Mouse (Mus musculus) spleen, adult 2 months (tissue): ENCODE measurements around the gene Plxna4. TPM values are rescaled to one million over a fixed set of nuclear protein-coding genes. Genes with fewer than 3 reads are reported as not detected.
"Not testable (repeated sequence)": the region's sequence is repeated elsewhere in the genome, so short reads cannot be mapped to it uniquely, and the experiment has no call there.

Experiments
- DNase-seq, 2 experiments: peaks; one replicate each; pipeline versions ENCODE4 v3.0.0 to v3.0.0-alpha.2; 2012 to 2021; ENCODE audit warnings: low spot score in 2 of 2, low read depth in 1 of 2
- H3K27ac ChIP-seq: fragments of 200-500 bp; 2 replicates; pipeline ENCODE4 v1.5.1; 2012; ENCODE audit warnings: low read length, inconsistent platforms; ENCODE audit not compliant: insufficient read depth
- H3K27me3 ChIP-seq: fragments of 200-500 bp; 2 replicates; pipeline ENCODE4 v1.6.1; 2012; ENCODE audit warnings: mild to moderate bottlenecking, moderate library complexity, low read length, inconsistent platforms; ENCODE audit not compliant: control insufficient read depth, insufficient read depth
- H3K36me3 ChIP-seq: fragments of 200-500 bp; 2 replicates; pipeline ENCODE4 v1.6.1; 2012; ENCODE audit warnings: mild to moderate bottlenecking, low read length, inconsistent platforms; ENCODE audit not compliant: control insufficient read depth, insufficient read depth
- H3K4me1 ChIP-seq: fragments of 200-500 bp; 2 replicates; pipeline ENCODE4 v1.6.1; 2011; ENCODE audit warnings: inconsistent platforms; ENCODE audit not compliant: control insufficient read depth, insufficient read depth, insufficient read length
- H3K4me3 ChIP-seq: fragments of 200-500 bp; 2 replicates; pipeline ENCODE4 v1.5.1; 2011; ENCODE audit warnings: mild to moderate bottlenecking, inconsistent platforms; ENCODE audit not compliant: insufficient read depth, insufficient read length; ENCODE audit errors: extremely low read depth
- CTCF ChIP-seq: fragments of 200-500 bp; IDR thresholded peaks from 2 replicates; pipeline ENCODE4 v1.5.1; 2011; ENCODE audit warnings: mild to moderate bottlenecking, inconsistent platforms; ENCODE audit not compliant: insufficient read depth, insufficient read length, insufficient replicate concordance; ENCODE audit errors: extremely low read depth
- POLR2A ChIP-seq: fragments of 200-500 bp; IDR thresholded peaks from 2 replicates; pipeline ENCODE4 v1.6.1; 2011; ENCODE audit warnings: low read depth, low read length, inconsistent platforms
- WGBS: fragments of 180-500 bp; shearing (Covaris S2); methylation state at CpG from one replicate; pipeline ENCODE4 v1.1.7; 2018; 5-methylcytosine and 5-hydroxymethylcytosine counted together
- polyA plus RNA-seq: library from polyadenylated mRNA; depleted of rRNA; stranded (reverse); fragments of >200 nt; gene quantifications from 2 replicates; pipeline ENCODE4 v1.2.3, GENCODE M21; 2012

Gene Plxna4
- polyA plus RNA-seq, 1 experiment: 1.0 TPM

GRCm38 (mm10) chr6:32504963-32505362, 83.0 kb downstream of the Plxna4 start:
- no peaks in the 10 kb centered on the region for H3K36me3 ChIP-seq
- no peak overlapping the region for H3K27ac ChIP-seq
- no peaks in the 10 kb centered on the region for H3K4me1 ChIP-seq
- no peak for DNase-seq
- no peak overlapping the region for H3K4me3 ChIP-seq
- TF ChIP-seq POLR2A (no peak), CTCF (no peak)
- 59% methylated on average over 5 of the region's 5 CpGs for WGBS
- no peaks in the 10 kb centered on the region for H3K27me3 ChIP-seq

GRCm38 (mm10) chr6:32501186-32501585, 86.8 kb downstream of the Plxna4 start:
- H3K36me3 ChIP-seq, DNase-seq, H3K4me3 ChIP-seq, H3K27me3 ChIP-seq, H3K4me1 ChIP-seq, H3K27ac ChIP-seq: not testable (repeated sequence)
- 85% methylated on average over 1 of the region's 1 CpGs for WGBS

- WGBS: 90% methylated on average over 5 of the region's 5 CpGs
- no peaks in the 10 kb centered on the region; the same call in 1 of the 2 replicates for H3K4me1 ChIP-seq
- DNase-seq: no peak
- no peaks in the 10 kb centered on the region for H3K27me3 ChIP-seq
- H3K4me3 ChIP-seq: no peak overlapping the region
- TF ChIP-seq POLR2A (no peak), CTCF (no peak)
- no peak overlapping the region for H3K27ac ChIP-seq
- no peaks in the 10 kb centered on the region for H3K36me3 ChIP-seq
Measured at GRCm38 (mm10) chr6:32498106-32498505, 89.9 kb downstream of the Plxna4 start.

- Histone ChIP-seq H3K27me3 (no peaks in the 10 kb centered on the region), H3K36me3 (no peaks in the 10 kb centered on the region), H3K4me1 (no peaks in the 10 kb centered on the region; the same call in 1 of the 2 replicates), H3K27ac (no peak overlapping the region), H3K4me3 (no peak overlapping the region)
- WGBS: 78% methylated on average over 4 of the region's 4 CpGs
- TF ChIP-seq CTCF (no peak), POLR2A (no peak)
- DNase-seq: no peak
Measured at GRCm38 (mm10) chr6:32496109-32496508, 91.9 kb downstream of the Plxna4 start.

GRCm38 (mm10) chr6:32495532-32495931, 92.5 kb downstream of the Plxna4 start:
- no peak overlapping the region for H3K27ac ChIP-seq
- 89% methylated on average over 2 of the region's 2 CpGs for WGBS
- no peaks in the 10 kb centered on the region for H3K27me3 ChIP-seq
- no peak for DNase-seq
- no peaks in the 10 kb centered on the region for H3K36me3 ChIP-seq
- TF ChIP-seq POLR2A (no peak), CTCF (no peak)
- H3K4me3 ChIP-seq: no peak overlapping the region
- H3K4me1 ChIP-seq: no peaks in the 10 kb centered on the region; the same call in 1 of the 2 replicates

GRCm38 (mm10) chr6:32493557-32493956, 94.4 kb downstream of the Plxna4 start:
- Histone ChIP-seq H3K27ac (no peak overlapping the region), H3K4me3 (no peak overlapping the region), H3K27me3 (no peaks in the 10 kb centered on the region), H3K4me1 (no peaks in the 10 kb centered on the region; the same call in 1 of the 2 replicates), H3K36me3 (no peaks in the 10 kb centered on the region)
- WGBS: 66% methylated on average over 5 of the region's 5 CpGs
- DNase-seq: no peak
- TF ChIP-seq POLR2A (no peak), CTCF (no peak)

GRCm38 (mm10) chr6:32487121-32487520, 100.9 kb downstream of the Plxna4 start:
- TF ChIP-seq CTCF (no peak), POLR2A (no peak)
- Histone ChIP-seq H3K27me3 (no peaks in the 10 kb centered on the region), H3K36me3 (no peaks in the 10 kb centered on the region), H3K27ac (no peak overlapping the region), H3K4me1 (no peaks in the 10 kb centered on the region), H3K4me3 (no peak overlapping the region)
- WGBS: 67% methylated on average over 3 of the region's 3 CpGs
- DNase-seq: no peak
